Mouse (Mus musculus) bone marrow, adult 2 months (tissue): Measurements from ENCODE around the gene Guca1a. TPM values are rescaled to one million over a fixed set of nuclear protein-coding genes. Genes with fewer than 3 reads are reported as not detected.
"Not testable (repeated sequence)": the region's sequence is repeated elsewhere in the genome, so short reads cannot be mapped to it uniquely, and the experiment has no call there.

ENCODE experiments used
- H3K27ac ChIP-seq: fragments of 200-500 bp; 2 replicates; pipeline ENCODE4 v1.5.1; 2012; ENCODE audit warnings: low read depth, mild to moderate bottlenecking, control low read depth, inconsistent platforms, low read length; ENCODE audit not compliant: control insufficient read depth, poor library complexity, insufficient read depth
- H3K4me1 ChIP-seq: fragments of 200-500 bp; 2 replicates; pipeline ENCODE4 v1.6.1; 2011; ENCODE audit warnings: low read length; ENCODE audit not compliant: control insufficient read depth, insufficient read depth
- H3K4me3 ChIP-seq: fragments of 200-500 bp; replicated peaks from 2 replicates; pipeline ENCODE3; 2011; ENCODE audit warnings: mild to moderate bottlenecking, low read depth, low read length, control low read depth; ENCODE audit not compliant: control insufficient read depth
- CTCF ChIP-seq: fragments of 200-500 bp; IDR thresholded peaks from 2 replicates; pipeline ENCODE4 v1.5.1; 2011; ENCODE audit warnings: low read length, control low read depth; ENCODE audit not compliant: control insufficient read depth, insufficient read depth
- POLR2A ChIP-seq: fragments of 200-500 bp; IDR thresholded peaks from 2 replicates; pipeline ENCODE4 v1.6.1; 2011; ENCODE audit warnings: low read depth, mild to moderate bottlenecking, control low read depth, low read length, borderline replicate concordance; ENCODE audit not compliant: control insufficient read depth
- WGBS: fragments of 180-500 bp; shearing (Covaris S2); methylation state at CpG from one replicate; pipeline ENCODE4 v1.1.7; 2018; 5-methylcytosine and 5-hydroxymethylcytosine counted together
- polyA plus RNA-seq: library from polyadenylated mRNA; stranded (reverse); fragments of >200 nt; gene quantifications from 2 replicates; pipeline ENCODE4 v1.2.4, GENCODE M21; 2011; ENCODE audit warnings: low replicate concordance; ENCODE audit not compliant: missing spikeins, insufficient read depth, insufficient read length

Gene Guca1a
- polyA plus RNA-seq, 1 experiment = 1.8 TPM

DNA sequence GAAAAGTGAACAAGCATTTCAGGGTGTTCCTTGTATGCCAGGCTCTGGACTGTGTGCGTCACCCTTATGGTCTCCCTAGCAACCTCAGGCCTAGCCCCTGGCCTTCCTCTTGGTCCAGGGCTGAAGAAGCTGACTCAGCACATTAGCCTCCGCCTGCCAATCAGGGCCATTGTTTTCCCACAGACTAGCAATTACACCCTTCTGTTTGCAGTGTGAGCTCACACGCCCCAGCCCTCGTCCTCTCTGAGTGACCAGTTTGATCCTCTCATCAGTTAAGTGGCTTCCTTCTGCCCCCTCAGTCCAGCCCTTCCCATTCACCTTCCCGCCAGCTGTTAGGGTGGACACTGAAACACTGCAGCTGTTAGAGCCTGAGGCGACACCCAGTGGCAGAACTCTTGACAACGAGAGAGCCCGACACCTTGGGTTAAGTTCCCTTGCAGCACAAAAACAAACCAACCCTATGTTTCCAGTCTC is 28.5 kb upstream of the Guca1a start:
- TF ChIP-seq POLR2A = no peak
- 27% methylated on average over 8 of the region's 8 CpGs for WGBS
- Histone ChIP-seq H3K4me1 (no peaks in the 10 kb centered on the region), H3K4me3 (no peak overlapping the region), H3K27ac (no peak overlapping the region)

DNA sequence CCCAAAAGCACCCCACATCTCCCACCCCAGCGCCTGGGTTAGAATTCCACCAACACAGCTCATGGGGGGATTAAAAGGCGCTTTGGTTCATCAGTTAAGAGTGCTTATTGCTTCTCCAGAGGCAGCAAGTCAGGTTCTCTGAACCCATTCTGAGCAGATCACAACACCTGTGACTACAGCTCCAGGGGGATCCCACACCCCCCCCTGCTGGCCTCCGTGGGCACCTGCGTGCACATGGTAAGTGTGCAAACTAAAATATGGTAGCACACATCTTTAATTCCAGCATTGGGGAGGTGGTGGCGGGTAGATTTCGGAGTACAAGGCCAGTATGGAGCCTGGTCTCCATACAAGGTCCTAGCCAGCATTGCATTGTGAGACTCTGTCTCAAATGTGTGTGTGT is 26.9 kb upstream of the Guca1a start:
- TF ChIP-seq CTCF = no peak; the same call in 1 of the 2 replicates
- no peak for TF ChIP-seq POLR2A
- 74% methylated on average over 6 of the region's 6 CpGs for WGBS
- H3K4me3 ChIP-seq = no peak overlapping the region
- H3K27ac ChIP-seq = no peak overlapping the region
- H3K4me1 ChIP-seq = no peaks in the 10 kb centered on the region

DNA sequence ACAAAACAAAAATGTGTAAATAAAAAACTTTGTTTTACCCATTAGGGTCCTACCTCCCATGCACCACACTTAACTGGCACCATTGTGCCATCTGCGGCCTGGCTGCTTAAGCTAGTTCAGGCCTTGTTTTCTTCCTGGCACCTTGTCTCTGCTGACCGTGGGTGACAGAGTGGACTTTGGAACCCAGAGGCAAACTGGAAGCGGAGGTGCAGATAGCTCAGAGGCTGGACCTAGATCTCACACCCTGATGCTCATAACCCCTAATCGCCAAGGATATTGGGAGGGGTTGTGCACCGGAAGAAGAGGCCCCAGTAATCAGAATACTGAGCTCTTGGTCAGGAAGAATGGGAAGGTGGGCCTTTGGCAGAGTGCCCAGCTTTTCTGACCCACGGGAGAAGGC is 23.8 kb upstream of the Guca1a start:
- Histone ChIP-seq H3K27ac (no peak overlapping the region), H3K4me1 (no peaks in the 10 kb centered on the region), H3K4me3 (no peak overlapping the region)
- TF ChIP-seq CTCF (no peak), POLR2A (no peak)
- WGBS = 60% methylated on average over 6 of the region's 6 CpGs

DNA sequence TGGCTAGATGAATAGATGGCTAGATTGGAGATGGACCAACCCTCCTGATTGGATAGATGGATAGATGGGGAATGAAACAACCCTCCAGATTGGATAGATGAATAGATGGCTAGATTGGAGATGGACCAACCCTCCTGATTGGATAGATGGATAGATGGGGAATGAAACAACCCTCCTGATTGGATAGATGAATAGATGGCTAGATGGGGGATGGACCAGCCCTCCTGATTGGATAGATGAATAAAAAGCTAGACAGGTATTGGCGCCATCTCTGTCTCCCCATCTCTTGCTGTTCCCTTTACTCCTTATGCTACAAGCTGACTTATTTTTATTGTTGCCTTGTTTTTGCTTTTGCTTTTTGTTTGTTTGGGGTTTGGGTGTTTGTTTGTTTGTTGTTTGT is 22.2 kb upstream of the Guca1a start:
- WGBS = 90% methylated on average over 1 of the region's 1 CpGs
- not testable (repeated sequence) for H3K27ac ChIP-seq, H3K4me1 ChIP-seq, H3K4me3 ChIP-seq

DNA sequence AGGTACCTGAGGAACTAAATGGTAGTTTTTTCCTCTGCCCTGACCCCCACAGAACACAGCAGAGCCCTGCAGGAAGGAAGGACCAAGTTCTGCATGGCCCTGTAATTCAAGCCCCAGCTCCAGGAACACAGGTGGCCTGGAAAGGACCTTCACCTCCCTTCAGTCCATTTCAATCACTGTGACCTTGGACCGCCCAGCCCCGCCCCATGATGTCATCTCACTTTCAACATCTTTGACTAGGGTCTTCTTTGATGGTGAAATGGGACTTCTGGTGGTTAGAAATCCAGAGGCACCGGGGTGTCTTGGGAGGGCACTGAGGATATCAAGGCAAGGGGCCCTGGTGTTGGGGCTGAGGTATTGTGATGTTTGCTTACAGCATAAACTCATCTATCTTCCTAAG is 21.2 kb upstream of the Guca1a start:
- Histone ChIP-seq H3K4me1 (no peaks in the 10 kb centered on the region), H3K4me3 (no peak overlapping the region), H3K27ac (no peak overlapping the region)
- TF ChIP-seq POLR2A = no peak
- TF ChIP-seq CTCF = no peak
- WGBS = 75% methylated on average over 3 of the region's 3 CpGs

DNA sequence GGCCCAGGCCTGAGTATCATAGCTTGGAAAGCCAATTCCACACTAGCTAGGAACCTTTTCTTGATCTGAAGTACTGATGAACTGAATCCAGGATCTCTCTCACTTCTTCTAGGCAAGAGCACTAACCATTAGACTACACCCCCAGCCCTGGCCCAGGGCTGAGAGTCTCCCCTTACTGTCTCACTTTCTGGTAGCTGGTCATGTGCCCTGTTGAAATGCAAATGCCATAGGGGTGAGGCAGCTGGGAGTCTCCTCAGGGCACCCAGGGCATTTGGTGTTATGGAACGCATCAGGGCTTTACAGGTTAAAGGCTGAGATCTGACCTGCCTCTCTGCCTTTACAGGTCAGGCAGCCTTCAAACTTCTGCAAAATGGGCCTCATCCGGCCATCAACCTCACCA is 19.8 kb upstream of the Guca1a start:
- Histone ChIP-seq H3K27ac (no peak overlapping the region), H3K4me3 (no peak overlapping the region), H3K4me1 (no peaks in the 10 kb centered on the region)
- no peak for TF ChIP-seq POLR2A
- 76% methylated on average over 2 of the region's 2 CpGs for whole genome bisulfite sequencing

DNA sequence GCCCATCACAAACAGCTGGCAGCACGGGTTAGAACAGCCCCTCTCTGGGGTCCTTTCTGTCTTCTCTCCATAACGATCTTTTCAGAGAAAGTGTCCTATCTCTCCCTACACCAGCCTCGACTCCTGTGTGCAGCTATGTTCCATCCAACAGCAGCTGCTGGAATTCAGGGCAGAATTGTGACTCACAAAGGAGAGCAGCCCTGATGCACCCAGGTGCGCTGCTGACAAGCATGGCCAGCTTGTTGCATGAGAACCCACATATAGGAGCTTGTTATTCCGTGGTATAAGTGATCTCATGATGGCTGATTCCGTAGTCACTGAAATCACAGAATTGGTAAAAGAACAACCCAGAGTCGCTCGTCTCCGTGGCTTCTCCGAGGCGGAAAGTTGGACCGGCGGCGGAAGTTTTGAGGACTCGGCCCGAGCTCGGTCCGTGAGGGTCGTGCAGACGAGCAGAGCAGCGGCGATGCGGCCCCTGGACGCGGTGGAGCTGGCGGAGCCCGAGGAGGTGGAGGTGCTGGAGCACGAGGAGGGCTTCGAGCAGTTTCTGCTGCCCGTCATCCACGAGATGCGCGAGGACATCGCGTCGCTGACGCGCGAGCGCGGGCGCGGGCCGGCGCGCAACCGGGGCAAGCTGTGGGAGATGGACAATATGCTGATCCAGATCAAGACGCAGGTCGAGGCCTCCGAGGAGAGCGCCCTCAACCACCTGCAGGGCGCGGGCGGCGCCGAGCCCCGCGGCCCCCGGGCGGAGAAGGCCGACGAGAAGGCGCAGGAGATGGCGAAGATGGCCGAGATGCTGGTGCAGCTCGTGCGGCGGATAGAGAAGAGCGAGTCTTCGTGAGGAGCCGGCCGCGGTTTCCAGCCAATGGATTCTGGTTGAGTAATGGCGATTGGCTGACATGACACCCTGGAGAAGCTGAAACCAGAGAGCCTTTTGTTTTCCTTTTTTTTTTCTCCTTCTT is 9.8 kb upstream of the Guca1a start:
- WGBS = 4% methylated on average over 74 of the region's 74 CpGs
- H3K4me1 ChIP-seq, H3K27ac ChIP-seq, H3K4me3 ChIP-seq: not testable (repeated sequence)

DNA sequence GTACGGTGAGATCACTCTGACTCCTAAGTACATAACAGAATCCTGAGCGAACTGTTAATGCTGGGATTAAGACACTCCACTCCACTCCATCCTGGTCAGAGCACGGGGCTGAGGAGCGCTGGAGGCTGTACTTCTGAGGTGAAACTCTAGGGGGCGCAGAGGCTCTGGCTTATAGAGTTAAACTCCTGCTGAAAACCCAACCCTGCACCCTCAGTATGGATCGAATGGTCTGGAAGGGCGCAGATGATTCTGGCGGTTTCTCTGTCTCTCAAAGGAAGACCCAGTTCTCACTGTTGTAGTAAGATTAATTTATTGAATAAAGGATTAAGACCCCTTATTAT is 8.1 kb upstream of the Guca1a start:
- H3K4me3 ChIP-seq = no peak overlapping the region
- no peaks in the 10 kb centered on the region for H3K4me1 ChIP-seq
- TF ChIP-seq CTCF = peak; percentile 73
- no peak for TF ChIP-seq POLR2A
- H3K27ac ChIP-seq = no peak overlapping the region
- 12% methylated on average over 8 of the region's 8 CpGs for WGBS
